Mouse (Mus musculus): ENCODE measurements at regions not wholly inside any gene's neighbourhood (a gene's known extent, or its start where the extent isn't known, plus 50 kb on each side); places are given as distances from the start of the nearest gene placed in this dataset.

DNA sequence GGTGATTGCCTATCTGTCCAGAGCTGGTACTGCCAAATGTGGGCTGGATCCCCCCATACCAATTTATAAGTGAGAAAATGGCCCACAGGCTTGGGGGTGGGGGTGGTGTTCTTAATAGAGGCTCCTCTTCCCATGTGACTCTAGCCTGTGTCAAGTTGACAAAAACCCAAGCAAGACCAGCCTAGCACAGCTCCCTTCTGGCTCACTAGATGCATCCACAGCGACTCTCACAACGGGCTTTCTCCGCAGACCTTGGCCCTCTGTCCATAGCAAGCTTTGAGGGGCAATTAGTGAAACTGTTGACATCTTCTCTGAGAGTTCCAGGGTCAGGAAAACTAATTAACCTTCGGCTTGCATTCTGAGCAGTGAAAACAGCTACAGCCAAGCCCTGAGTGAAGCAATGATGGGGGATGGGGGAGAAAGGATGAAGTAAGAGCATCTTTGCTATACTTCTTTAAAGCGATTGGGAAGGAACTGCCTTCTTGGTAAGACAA, 281.3 kb downstream of the Cdh26 start:
- in situ Hi-C loops (cut with MboI) = no loop called here

DNA sequence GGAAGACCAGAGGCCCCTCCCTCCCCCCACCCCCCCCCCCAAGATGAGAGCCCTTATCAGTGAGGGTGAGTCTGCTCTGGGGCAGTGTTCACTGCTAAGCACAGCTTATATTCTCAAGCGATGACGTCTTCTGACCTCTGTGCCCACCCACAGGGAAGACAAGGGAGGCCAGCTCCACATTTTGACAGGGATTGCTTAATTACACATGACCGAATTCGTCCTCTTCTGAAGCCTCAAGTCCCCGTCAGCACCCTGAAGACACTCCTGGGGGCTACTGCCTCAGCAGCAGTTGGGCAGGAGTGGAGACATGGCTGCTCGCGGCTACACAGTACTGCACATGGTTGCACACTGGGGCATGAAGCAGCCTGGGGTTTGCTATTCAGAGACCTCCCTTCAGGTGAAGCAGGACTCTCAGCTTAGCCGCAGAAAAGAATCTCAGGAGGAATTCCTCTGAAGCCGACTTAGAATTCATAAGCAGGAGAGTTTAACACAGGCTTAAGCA, 282.1 kb downstream of the Cdh26 start:
- in situ Hi-C loops (cut with MboI) = no loop called here

DNA sequence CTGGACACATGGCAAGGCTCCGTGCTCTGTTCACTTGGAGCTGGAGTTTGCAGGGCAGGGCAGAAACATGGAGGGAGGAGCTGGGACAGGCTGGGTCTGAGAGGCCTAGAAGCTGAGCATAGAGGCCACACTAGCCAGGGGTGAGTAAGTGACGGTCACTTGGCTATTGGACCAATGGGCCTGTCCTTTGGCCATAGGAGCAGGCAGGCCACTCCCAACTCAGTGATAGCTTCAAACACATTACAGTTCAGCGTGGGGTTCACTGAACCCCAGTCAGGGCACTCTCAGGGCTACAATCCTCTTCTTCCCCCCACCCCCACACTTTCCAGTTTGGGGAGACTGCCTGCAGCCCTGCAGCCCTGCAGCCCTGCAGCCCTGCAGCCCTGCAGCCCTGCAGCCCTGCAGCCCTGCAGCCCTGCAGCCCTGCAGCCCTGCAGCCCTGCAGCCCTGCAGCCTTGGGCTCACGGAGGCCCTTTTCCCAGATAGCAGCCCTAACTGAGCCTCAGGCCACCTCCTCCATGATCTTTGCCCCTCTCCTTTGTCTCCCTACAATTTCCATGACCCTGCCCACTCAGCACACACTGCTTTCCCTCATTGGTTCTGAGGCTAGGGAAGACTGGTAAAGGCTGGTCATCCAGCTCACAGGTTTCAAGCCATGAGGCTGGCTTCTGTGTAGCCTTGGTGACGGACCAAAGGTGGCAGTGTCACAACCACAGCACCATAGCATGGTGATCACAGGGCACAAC, 285.3 kb downstream of the Cdh26 start:
- in situ Hi-C loops (cut with MboI) = no loop called here

DNA sequence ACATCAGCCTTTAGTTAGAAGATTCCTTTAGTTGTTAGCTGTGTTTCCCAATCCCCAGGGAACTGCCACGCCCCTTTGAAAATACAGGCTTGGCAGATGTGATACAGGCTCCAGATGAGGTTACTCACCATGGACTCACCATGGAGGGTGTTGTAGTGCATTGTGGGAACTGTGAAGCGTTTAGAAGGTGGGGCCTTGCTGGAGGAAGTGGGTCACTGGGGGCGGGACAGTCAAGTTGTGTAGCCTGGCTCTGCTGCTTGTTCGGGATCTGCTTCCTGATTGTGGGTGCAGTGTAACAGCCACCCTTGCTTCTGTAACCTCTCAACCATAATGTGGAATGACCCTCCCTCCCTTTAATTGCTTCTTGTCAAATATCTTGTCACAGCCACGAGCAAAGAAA, 287.7 kb downstream of the Cdh26 start:
- in situ Hi-C loops (cut with MboI) = no loop called here

DNA sequence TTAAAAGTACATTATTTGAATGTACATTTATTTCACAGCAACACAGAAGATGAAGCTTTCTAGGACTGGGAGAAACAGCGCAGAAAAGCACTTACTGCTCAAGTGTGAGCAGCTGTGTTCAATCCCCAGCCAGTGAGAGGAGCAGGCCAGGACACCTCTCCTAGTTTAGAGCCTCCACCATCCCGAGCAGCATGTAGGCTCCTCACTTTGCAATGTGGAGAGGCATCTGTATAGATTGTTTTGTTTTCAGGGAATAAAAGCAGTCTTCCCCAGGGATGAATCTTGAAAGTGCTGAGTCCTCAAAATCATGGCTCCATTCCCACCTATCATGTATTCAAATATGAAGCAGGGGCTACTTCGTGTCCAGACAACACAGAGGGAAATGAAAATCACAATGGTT, 293.1 kb downstream of the Cdh26 start:
- in situ Hi-C loops (cut with MboI) = no loop called here

DNA sequence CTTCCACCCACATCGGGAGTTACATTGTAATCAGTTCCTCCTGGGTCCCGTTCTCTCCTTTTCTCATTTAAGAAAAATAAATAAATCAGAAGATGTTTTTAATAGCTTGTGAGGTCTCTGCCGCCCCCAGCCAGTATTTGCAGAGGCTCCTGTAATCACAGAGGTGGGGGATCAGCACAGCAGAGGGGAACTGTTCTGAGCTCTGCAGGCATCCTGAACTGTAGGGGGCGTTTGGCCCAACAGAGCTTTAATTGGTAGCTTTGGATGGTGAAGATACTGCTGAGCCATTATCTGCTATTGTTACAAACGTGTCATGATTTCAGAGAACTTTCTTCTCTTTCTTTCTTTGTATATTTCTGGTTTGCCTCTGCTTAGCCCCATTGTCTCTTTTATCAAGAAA, 293.9 kb downstream of the Cdh26 start:
- in situ Hi-C loops (cut with MboI) = no loop called here

DNA sequence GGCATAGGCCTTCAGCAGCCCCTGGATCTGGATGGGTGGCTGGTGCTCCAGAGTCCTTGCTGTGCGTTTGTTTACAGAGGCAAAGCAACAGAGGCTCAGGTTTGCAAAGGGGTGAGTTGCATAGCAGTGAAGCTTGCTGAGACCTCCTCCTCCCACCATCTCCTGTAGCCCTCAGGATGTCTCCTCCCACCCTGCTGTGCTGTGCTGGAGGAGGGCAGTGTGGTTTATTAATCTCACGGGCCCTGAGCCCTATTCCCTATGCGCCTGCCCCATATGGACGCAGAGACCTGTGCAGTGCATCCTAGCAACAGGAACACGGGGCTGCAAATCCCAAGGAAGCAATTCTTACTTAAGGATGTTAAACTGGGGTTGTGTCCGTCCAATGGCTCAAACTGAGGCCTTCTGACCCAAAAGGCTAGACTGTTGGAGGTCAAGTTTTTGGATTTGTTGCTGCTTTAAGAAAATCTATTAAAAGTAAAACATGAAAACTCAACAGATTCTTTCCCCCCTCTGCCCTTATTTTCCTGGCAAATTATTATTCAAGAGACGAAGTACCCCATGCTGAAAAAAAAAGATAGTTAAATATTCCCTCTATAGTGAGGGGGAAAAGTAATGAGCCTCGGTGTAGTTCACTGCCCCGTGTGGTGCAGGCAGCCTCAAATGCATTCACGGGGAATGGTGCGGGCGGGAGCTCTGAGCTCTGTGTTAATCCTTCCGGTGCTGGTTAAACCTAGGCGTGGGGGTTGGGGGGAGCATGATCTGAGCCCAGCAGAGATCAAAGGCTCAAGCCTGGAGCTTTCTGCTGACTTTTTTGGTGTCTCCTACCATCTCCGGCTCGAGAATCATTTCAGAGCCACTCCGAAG, 297.8 kb downstream of the Cdh26 start:
- in situ Hi-C loops (cut with MboI) = no loop called here

DNA sequence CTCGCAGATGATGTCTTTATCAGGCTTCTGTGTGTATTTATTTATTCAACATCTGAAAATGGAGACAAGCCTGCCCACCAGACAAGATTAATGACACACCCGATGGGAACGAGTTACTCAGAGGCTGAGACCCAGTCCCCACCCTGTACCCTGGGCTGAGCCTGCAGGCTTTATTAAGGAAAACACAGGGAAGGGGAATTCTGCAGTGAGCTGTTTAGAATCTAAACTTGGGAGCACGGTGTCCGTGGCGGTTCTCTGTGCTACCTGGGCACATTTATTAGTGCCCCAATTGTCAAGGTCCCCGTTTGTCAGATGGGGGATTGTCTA, 298.4 kb downstream of the Cdh26 start:
- in situ Hi-C loops (cut with MboI) = no loop called here

DNA sequence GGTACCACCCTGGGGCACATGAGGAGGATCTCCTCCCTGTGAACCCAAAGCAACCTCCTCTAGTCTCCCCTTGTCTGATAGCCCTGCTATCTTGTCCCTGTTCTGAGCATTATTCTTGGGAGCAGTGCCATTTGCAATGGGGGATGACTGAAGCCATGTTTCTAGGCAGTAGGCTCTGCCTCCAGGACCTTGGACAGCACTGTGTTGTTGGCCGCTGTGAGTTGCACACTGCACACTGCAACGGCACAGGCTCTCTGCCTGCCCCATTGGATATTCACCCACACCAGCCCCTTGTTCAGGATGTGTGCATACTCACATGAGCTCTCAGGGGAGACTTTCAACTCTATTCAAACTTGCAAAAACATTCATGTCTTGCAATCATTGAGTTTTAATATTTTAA, 304.8 kb downstream of the Cdh26 start:
- in situ Hi-C loops (cut with MboI) = no loop called here

DNA sequence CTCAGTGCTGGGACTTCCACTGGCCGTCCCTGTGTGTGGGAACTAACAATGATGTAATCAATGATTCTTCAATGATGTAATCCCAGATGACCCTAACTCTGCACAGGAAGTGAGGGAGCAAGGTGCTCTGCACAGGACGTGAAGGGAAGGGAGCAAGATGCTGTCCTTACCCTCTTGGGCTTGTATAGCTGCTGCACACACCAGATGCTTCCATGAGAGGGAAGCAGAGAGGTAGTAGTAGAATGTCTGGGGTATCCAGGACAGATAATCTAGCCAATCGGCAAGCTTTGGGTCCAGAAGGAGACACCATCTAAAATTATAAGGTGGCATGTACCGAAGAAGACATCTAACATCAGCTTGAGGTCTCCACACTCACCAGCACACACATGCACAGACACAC, 314.3 kb downstream of the Cdh26 start:
- in situ Hi-C loops (cut with MboI) = no loop called here

DNA sequence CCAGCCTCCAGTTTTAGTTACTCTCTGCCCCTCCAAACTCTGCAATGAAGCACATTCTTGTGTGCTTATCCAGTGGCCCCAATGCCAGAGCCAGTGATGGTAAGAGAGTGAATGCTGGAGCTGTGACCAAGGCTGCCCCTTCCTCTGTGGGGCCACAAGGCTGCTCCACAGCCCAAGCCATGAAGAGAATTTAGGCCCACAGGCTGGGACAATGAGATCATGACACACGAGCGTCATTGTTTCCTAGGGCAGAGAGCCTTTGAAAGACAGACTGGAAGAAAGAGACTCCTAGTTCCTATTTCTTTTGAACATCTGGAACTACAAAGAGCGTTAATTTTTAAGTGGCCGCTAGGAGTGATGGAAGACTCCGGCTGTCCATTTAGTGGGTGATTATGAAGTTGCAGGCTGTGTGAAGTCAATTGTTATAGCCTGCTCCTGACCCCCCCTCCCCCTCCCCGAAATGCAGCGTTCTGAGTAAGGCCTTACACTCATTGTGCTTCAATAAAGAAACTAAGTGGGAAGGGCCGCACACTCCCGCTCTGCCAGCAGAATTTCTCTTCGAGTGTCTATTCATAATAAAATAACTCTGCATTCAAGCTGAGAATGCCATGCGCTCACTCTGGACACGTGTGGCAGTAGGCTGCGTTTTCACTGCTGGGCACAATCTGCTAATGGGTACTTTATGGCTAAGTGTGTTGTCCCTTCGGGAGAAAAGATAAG, 315.1 kb downstream of the Cdh26 start:
- in situ Hi-C loops (cut with MboI) = no loop called here

DNA sequence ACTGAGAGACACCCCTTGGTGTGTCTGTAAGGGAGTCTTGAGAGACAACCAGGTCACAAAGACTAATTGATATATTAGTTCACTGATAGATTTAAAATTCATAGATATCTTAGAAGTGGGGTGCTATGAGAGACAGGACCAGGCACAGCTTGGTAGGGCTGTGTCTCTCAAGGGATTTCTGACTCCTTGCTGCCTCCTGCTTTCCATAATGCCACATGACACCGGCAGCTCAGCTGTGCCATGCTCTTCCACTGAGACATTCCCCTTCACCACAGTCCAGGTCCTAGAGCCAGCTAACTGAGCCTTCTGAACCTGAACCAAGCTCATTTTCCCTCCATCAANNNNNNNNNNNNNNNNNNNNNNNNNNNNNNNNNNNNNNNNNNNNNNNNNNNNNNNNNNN, 320.9 kb downstream of the Cdh26 start:
- in situ Hi-C loops (cut with MboI) = no loop called here

DNA sequence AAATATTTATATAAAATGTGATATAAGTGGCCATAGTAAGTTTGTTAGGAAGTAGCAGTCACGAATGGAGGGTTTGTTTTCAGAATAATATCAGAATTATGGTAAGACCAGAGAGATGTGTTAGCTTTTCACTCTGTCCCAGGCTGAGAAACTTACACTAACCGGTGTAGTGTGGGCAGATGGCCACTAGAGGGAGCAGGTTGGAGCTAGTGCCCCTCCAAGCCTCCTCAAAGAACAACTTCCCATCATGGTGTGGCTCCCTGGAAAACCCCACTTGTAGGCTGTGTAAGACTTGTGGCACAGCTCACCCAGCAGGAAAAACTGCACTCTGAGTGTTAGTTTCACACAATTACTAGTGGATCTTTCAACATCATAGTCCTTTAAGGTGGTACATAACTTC, 328.0 kb downstream of the Cdh26 start:
- in situ Hi-C loops (cut with MboI) = no loop called here

DNA sequence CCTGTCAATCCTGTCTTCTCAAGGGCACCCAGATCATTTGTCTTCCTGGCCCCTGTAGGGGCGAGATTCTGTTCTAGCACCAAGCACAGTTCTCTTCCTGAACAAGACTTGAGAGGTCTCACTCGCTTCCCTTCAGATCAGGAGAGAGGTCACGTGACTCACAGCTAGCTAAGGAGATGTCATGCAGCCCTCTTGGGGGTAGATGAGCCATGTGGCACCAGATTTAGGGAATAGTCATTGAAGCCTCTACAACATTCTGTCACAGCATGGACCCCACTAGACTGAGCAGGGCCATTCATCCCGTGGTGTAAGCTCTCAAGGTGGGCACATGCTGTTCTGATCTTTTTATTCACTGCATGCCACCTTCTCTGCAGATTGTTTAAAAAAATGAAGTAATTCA, 338.2 kb downstream of the Cdh26 start:
- in situ Hi-C loops (cut with MboI) = no loop called here

DNA sequence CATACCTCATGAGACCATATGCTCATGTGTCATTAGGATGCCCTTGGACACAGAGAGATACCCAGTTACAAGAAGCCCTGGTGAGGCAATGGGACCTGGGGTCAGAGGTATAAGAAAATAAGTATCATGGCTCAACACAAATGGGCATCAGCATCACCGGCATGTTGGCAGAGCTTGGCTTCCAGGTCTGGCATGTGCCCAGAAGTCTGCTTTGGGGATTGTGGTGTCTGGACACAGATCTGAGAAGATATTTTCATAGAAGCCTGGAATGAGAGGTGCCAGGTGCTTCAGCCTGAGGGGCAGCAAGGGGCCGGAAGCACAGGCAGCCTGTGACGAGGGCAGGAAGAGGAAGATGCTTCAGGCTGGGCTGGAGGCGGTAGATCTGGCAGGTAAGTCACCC, 338.7 kb downstream of the Cdh26 start:
- in situ Hi-C loops (cut with MboI) = no loop called here

DNA sequence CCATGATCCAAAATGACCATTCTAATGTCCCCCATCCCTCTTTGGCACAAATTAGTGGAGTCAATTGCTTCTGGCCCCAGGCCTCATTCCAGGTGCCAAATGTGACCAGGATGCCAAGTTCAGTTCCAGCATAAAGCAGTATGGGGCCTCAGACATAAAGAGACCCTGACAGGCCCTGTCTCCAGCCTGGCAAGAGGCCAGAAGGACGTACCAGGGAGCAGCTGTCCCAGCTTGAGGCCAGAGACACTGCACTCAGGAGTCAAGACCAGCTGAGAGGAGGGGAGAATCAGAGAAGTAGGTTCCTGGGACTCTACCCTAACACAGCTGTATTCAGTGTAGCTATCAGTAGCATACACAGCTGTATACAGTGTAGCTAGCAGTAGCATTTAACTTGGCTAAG, 341.1 kb downstream of the Cdh26 start:
- in situ Hi-C loops (cut with MboI) = no loop called here

DNA sequence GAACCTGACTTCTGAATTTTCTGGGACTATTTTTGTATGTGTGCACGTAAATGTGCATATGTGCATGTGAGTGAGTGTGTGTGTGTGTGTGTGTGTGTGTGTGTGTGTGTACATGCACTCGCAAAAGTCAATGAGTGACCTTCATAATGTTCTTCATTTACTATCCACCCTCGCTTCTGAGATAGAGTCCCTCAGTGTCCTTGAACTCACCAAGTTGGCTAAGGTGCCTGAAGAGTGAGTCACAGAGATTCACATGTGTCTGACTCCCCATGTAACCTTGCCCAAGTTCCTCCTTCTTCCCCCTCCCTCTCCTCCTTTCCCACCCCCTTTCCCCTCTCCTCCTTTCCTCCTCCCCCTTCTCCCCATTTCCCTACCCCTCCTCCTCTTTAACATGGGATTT, 341.6 kb downstream of the Cdh26 start:
- in situ Hi-C loops (cut with MboI) = no loop called here

DNA sequence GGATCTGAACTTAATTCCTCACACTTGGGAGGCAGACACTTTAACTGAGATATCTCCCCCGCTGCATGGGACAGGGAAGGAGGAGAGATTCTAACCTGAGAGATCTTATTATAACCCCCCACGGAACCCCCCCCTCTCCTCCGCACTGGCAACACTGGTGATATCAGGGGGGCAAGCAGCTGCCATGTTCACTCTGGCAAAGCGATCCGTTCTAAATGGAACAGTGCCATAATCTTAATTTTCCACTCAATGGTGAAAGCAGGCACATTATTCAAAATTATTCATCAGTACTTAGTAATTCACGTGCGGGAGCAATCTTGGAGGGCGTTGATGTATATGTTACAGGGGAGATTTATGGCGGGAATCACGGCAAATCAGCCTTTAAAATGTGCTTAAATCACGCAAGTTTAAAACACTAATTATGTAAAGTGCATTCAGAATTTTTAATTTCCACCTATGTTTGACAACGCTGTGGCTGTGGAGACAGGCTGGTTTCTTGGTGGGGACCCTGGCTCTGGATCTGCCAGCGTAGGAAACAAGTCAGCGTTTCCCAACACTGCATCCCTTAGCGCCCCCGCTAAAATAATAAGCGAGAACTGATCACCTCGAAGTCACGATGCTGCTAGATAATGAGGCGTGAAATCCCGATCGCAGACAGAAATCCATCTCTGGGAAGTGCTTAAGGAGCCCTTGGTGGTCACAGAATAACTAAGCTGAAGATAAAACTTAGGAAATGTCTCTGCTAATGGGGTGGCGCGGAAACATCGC, 354.7 kb downstream of the Cdh26 start:
- in situ Hi-C loops (cut with MboI) = no loop called here

DNA sequence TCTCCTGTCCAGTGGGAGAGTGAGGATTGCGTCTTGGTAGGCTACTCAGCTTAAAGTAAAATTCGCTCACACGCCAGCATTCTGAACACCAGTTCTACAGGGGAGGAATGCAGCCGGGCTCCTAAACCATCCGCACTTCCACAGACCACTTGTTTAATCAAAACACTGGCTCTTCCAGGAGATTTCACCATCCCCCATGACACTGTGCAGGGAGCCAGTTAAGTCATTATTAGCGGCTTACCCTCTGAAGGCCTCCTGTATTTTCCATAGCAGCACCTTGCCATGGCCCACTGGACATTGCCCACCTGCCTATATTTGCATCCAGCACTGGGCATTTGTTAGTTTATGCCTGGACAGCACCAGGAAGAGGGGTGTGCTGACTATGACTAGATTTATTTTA, 355.5 kb downstream of the Cdh26 start:
- in situ Hi-C loops (cut with MboI) = no loop called here

DNA sequence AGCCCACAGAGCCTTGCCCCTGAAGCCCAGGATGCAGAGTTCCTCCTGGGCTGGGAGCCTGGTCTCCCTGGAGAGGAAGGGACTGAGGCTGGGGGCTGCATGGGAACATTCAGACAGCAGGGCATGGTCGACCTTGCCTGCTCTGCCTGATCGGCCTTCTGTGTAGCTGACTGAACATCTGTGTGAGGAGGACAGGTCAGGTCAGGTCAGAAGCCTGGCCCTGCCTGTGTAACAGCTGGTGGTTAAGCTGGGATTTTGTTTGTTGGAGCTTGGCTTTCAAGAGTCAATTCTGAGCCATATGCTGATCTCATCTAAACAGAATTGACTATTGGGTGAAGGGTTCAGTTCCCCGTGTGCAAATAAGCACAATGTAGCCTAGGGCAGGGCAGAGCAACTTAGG, 365.5 kb downstream of the Cdh26 start:
- in situ Hi-C loops (cut with MboI) = no loop called here

DNA sequence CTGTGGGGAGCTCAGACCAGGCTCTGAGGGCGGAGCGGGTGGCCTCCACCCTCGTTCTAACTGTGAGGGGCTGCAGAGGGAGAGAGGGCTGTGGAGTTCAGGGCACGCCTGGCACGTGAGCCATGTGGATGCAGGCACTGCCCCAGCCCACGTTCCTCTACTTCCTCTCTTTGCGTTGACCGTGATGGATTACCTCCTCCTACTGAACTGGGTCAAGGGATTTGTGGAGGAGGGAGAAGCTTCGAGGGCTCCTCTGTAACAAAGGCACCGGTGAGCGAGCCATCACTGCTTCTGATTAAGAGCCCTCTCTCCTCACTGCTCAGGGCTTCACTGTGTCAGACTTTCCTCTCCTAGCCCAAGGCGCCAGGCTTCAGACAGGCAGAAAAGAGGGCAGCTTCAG, 371.1 kb downstream of the Cdh26 start:
- in situ Hi-C loops (cut with MboI) = no loop called here

DNA sequence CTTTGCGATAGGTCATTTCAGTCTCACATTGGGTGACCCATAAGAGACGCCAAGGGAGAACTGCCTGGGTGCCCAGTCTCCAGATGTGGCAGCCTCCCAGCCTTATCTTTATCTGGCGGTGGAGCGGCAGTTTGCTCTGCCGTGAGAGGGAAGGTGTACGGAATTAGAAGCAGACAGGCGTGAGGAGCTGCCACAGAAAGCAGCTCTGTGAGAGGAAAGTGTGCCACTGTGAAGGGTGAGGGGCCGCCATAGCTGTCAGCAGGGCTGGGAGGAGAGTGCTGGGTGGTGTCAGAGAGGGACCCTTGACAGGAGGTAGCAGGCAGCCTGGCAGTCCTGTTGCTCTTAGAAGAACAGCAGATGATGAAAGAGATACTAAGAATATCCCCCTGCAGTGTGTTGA, 375.0 kb downstream of the Cdh26 start:
- in situ Hi-C loops (cut with MboI) = no loop called here
